Mouse (Mus musculus) cerebellum, adult 9-11 months (tissue): ENCODE results near the gene H2-T23.

Experiments
- DNase-seq: peaks from one replicate; pipeline ENCODE4 v3.0.0; 2022

The H2-T23 gene

GRCm38 (mm10) chr17:35980363-35980754 is 52.3 kb downstream of the H2-T23 start:
- DNase-seq = peak; percentile 83
